Mouse (Mus musculus) kidney, embryonic 15.5 days (tissue): ENCODE measurements around the gene Caskin2. TPM values are rescaled to one million over a fixed set of nuclear protein-coding genes. Genes with fewer than 3 reads are reported as not detected.

ENCODE experiments used
- microRNA-seq: library from miRNA; unstranded; fragments of <30 nt; microRNA quantifications from one replicate; pipeline ENCODE4, GENCODE M21; 2016
- polyA plus RNA-seq: library from polyadenylated mRNA; unstranded; fragments of >200 nt; fragmentation: Nextera tagmentation; extraction: Ambion mirVana; gene quantifications from 2 replicates; pipeline ENCODE4 v1.2.1, GENCODE M21; 2015

The Caskin2 gene
- polyA plus RNA-seq, 1 experiment from 2014 or later, result 20.9 TPM

Small RNA genes within 50 kb of the gene (microRNA-seq; reads per million reads assigned to microRNA genes)
- gene Mir5621, result not detected

Other genes with a start within 250 kb of the Caskin2 start
- gene Nup85, start 249.2 kb downstream of the Caskin2 start, polyA plus RNA-seq, result 174 and 190 TPM in 2 replicates
- 102 and 103 TPM in 2 replicates for gene Mrps7, start 209.7 kb downstream of the Caskin2 start, polyA plus RNA-seq
- gene Gga3, start 209.6 kb downstream of the Caskin2 start, polyA plus RNA-seq, result 18.5 and 20.7 TPM in 2 replicates
- gene Mif4gd, start 200.7 kb downstream of the Caskin2 start, polyA plus RNA-seq, result 35.8 and 37.6 TPM in 2 replicates
- 45.8 and 48.3 TPM in 2 replicates for gene Slc25a19, start 185.3 kb downstream of the Caskin2 start, polyA plus RNA-seq
- 92.0 and 98.4 TPM in 2 replicates for gene Grb2, start 105.0 kb downstream of the Caskin2 start, polyA plus RNA-seq
- gene Tmem94, start 48.2 kb downstream of the Caskin2 start, polyA plus RNA-seq, result 26.6 and 27.0 TPM in 2 replicates
- 37.3 and 39.8 TPM in 2 replicates for gene Tsen54, start 1.1 kb upstream of the Caskin2 start, polyA plus RNA-seq
- gene Llgl2, start 10.4 kb upstream of the Caskin2 start, polyA plus RNA-seq, result 39.1 and 41.0 TPM in 2 replicates
- gene Myo15b, start 44.8 kb upstream of the Caskin2 start, polyA plus RNA-seq, result 8.0 and 11.1 TPM in 2 replicates
- 3.9 and 4.1 TPM in 2 replicates for gene Smim5, start 86.3 kb upstream of the Caskin2 start, polyA plus RNA-seq
- 9.1 and 9.9 TPM in 2 replicates for gene Smim6, start 98.4 kb upstream of the Caskin2 start, polyA plus RNA-seq
- 41.6 and 44.5 TPM in 2 replicates for gene Sap30bp, start 119.6 kb upstream of the Caskin2 start, polyA plus RNA-seq
- gene Recql5, start 119.8 kb upstream of the Caskin2 start, polyA plus RNA-seq, result 21.3 and 24.3 TPM in 2 replicates
- gene Itgb4, start 161.1 kb upstream of the Caskin2 start, polyA plus RNA-seq, result 2.1 and 2.7 TPM in 2 replicates
- gene Galk1, start 199.1 kb upstream of the Caskin2 start, polyA plus RNA-seq, result 194 and 208 TPM in 2 replicates
- 1,673 and 1,817 TPM in 2 replicates for gene H3f3b, start 214.3 kb upstream of the Caskin2 start, polyA plus RNA-seq
- gene Unk, start 216.7 kb upstream of the Caskin2 start, polyA plus RNA-seq, result 37.3 and 40.1 TPM in 2 replicates